Mouse (Mus musculus) testis, adult 2 months (tissue): Measurements from ENCODE around the gene Noc3l. TPM values are rescaled to one million over a fixed set of nuclear protein-coding genes. Genes with fewer than 3 reads are reported as not detected.

Experiments
- H3K27ac ChIP-seq: fragments of 200-500 bp; 2 replicates; pipeline ENCODE4 v1.5.1; 2012; ENCODE audit warnings: low read depth, low read length; ENCODE audit not compliant: control insufficient read depth, insufficient read depth
- H3K27me3 ChIP-seq: fragments of 200-500 bp; 2 replicates; pipeline ENCODE4 v1.6.1; 2012; ENCODE audit warnings: mild to moderate bottlenecking, low read length, moderate library complexity; ENCODE audit not compliant: control insufficient read depth, insufficient read depth
- H3K36me3 ChIP-seq: fragments of 200-500 bp; 2 replicates; pipeline ENCODE4 v1.6.1; 2012; ENCODE audit warnings: mild to moderate bottlenecking, low read length; ENCODE audit not compliant: control insufficient read depth, insufficient read depth
- H3K4me1 ChIP-seq: fragments of 200-500 bp; 2 replicates; pipeline ENCODE4 v1.6.1; 2012; ENCODE audit warnings: low read length; ENCODE audit not compliant: control insufficient read depth, insufficient read depth
- H3K4me3 ChIP-seq: fragments of 200-500 bp; 2 replicates; pipeline ENCODE4 v1.5.1; 2012; ENCODE audit warnings: low read depth, mild to moderate bottlenecking, low read length, moderate library complexity, mixed read lengths; ENCODE audit not compliant: control insufficient read depth
- CTCF ChIP-seq: fragments of 200-500 bp; IDR thresholded peaks from 2 replicates; pipeline ENCODE4 v1.5.1; 2012; ENCODE audit warnings: low read depth, mild to moderate bottlenecking, inconsistent platforms, low read length, moderate library complexity; ENCODE audit not compliant: control insufficient read depth, insufficient read depth, insufficient replicate concordance
- POLR2A ChIP-seq: fragments of 200-500 bp; IDR thresholded peaks from 2 replicates; pipeline ENCODE4 v1.6.1; 2012; ENCODE audit warnings: low read depth, mild to moderate bottlenecking, inconsistent platforms, low read length, moderate library complexity; ENCODE audit not compliant: control insufficient read depth
- polyA plus RNA-seq: library from polyadenylated mRNA; depleted of rRNA; stranded (reverse); fragments of >200 nt; gene quantifications from 2 replicates; pipeline ENCODE4 v1.2.3, GENCODE M21; 2012

The Noc3l gene
- polyA plus RNA-seq, 1 experiment, result 3.4 TPM

DNA sequence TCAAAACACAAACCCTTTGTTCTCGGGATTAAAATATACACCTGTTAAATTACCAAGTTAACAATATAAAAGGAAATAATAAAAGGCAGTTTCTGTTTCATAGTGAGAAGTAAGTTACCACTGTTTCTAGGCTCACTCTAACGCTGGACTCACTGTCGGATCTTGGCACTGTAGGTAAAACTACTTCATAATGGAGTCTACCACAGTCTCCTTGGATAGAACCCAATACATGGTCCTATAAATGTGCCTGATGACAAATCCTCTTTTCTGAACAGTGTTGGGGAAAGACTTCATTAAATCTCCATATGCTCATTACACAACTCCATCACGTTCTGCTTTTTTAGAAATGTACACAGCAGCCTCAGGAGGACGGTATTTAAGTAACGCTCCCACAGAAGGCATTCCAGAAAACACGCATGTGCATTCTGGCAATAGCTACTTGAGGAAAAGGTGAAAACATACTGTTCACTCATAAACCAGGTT, 25.4 kb downstream of the Noc3l start:
- no peaks in the 10 kb centered on the region for H3K4me1 ChIP-seq
- H3K4me3 ChIP-seq, result no peak overlapping the region
- H3K27me3 ChIP-seq, result no peaks in the 10 kb centered on the region
- no peak overlapping the region for H3K27ac ChIP-seq
- H3K36me3 ChIP-seq, result peaks cover 3% of the 10 kb centered on the region
- TF ChIP-seq POLR2A (no peak), CTCF (no peak)

DNA sequence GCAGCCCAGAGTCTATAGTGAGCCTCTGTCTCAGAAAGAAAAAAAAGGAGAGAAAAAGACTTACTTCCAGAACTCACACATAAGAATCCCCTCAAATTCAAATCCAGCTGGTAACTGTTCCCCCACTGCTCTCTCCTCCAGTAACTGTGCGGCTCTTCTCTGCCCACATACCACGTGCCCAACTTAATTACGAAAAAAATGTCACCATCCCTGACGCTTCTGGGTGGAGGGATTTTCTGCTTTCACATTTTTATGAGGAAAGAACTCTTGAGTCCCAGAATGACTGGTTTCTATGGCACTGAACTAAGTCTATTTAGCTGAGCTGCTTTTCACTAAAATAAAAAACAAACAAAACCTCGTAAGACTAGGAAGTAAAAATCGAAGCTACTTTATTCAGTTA, 31.3 kb downstream of the Noc3l start:
- Histone ChIP-seq H3K4me1 (no peaks in the 10 kb centered on the region), H3K27me3 (no peaks in the 10 kb centered on the region), H3K27ac (no peak overlapping the region), H3K36me3 (peaks cover 2% of the 10 kb centered on the region; the same call in 1 of the 2 replicates), H3K4me3 (no peak overlapping the region)
- no peak for TF ChIP-seq POLR2A
- no peak for TF ChIP-seq CTCF

DNA sequence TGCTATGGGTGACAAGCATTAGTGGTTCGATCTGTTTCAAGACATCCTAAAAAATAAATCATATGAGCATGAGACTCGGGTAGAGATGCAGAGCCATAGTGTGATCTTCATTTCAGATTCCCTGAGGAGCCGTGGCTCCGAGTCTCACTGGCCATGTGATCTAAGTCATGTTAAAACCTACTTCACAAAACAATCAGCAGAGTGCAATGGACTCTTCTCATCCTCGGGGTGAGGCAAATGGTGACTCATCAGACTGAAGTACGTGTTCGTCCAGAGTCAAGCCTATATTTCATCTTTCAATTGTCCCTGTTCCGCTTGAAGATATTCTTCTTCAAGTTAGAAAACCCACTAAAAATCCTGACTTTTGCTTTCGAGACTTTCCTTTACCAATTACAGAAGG, 35.5 kb downstream of the Noc3l start:
- Histone ChIP-seq H3K36me3 (no peaks in the 10 kb centered on the region), H3K4me3 (no peak overlapping the region), H3K4me1 (no peaks in the 10 kb centered on the region), H3K27ac (no peak overlapping the region), H3K27me3 (no peaks in the 10 kb centered on the region)
- no peak for TF ChIP-seq CTCF
- TF ChIP-seq POLR2A, result no peak

DNA sequence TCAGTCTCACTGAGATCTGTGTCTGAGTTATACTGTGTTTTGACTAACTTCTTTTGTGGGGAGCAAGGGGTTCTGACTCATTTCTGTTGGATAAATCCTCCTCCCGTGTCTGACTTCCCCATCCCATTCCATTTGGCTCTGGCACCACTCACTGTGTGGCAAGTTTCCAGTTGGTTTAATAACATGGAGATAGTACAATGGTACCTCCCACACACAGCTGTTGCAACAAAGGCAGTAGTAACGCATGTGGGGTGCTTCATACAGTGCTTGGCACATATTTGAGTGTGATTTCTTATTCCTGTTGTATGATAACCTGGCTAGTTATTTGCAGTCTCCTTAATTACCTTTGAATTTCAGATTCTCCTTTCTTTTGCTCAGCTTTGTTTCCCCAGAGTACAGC, 40.2 kb downstream of the Noc3l start:
- no peak for TF ChIP-seq CTCF
- TF ChIP-seq POLR2A, result no peak
- no peak overlapping the region for H3K4me3 ChIP-seq
- H3K27ac ChIP-seq, result no peak overlapping the region
- H3K27me3 ChIP-seq, result no peaks in the 10 kb centered on the region
- H3K36me3 ChIP-seq, result no peaks in the 10 kb centered on the region
- H3K4me1 ChIP-seq, result no peaks in the 10 kb centered on the region

DNA sequence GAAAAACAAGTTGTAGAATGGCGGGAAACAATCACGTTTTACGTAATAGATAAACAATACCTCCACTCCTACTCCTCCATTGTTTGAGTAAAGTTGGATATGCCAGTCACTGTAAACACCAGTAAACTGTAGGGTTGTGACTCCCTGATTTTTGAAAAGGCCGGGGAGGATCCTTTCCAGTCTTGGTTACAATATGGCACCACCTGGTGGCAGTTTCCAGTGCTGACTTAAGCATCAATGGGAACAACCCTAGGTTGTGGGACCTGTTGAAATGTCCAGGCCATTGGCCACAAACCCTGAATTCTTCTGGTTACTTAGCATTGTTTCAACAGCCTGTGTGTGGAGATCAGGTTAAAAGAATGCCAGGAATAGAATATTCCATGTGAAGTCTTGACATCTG, 43.5 kb downstream of the Noc3l start:
- no peak overlapping the region for H3K27ac ChIP-seq
- H3K4me1 ChIP-seq, result no peaks in the 10 kb centered on the region
- no peak overlapping the region for H3K4me3 ChIP-seq
- TF ChIP-seq CTCF, result no peak
- TF ChIP-seq POLR2A, result no peak
- H3K36me3 ChIP-seq, result no peaks in the 10 kb centered on the region
- no peaks in the 10 kb centered on the region for H3K27me3 ChIP-seq

DNA sequence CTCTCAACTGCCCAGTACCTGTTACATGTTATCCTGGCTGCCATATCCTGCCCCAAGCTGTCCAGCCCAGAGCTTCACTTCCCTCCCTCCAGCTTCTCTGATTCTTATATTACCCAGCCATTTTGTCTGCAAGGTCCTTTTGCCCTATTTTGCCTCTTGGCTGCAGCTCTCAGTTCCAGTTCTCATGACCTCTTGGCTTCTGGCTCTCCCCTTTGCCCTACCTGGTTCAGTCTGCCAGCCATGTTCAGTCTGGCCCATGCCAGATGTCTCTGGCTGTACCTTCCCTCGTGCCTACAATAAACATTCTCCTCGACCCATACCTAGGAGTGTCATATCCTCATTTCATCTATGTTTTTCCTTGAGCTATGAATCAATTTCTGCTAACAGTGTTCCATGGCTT, 52.7 kb downstream of the Noc3l start:
- peak overlapping the region; percentile 55 for H3K4me3 ChIP-seq
- H3K27ac ChIP-seq, result no peak overlapping the region
- H3K27me3 ChIP-seq, result no peaks in the 10 kb centered on the region
- H3K36me3 ChIP-seq, result no peaks in the 10 kb centered on the region
- no peaks in the 10 kb centered on the region for H3K4me1 ChIP-seq
- no peak for TF ChIP-seq POLR2A
- no peak for TF ChIP-seq CTCF

DNA sequence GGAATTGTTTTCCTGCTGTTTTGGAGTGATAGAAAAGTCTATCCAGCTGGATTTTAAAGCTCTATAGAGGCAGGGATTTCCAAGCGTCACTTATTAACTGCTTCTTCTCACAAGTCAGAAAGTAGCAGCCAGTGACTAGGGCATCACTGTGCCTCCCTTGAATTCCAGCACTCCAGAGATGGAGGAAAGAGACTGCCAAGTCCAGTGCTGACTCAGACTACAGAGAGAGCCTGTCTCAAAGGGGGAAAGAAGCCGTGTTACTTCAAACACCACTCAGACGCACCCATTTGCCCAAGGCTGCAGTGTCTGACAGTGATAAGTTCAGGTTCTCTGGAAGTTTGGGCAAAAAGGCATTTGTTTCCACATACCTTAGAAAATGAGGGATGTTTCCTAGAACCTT, 58.6 kb downstream of the Noc3l start:
- H3K4me1 ChIP-seq, result no peaks in the 10 kb centered on the region; the same call in 1 of the 2 replicates
- TF ChIP-seq POLR2A, result no peak
- TF ChIP-seq CTCF, result no peak
- H3K27ac ChIP-seq, result no peak overlapping the region
- H3K36me3 ChIP-seq, result no peaks in the 10 kb centered on the region
- H3K27me3 ChIP-seq, result no peaks in the 10 kb centered on the region
- peak overlapping the region; percentile 87 for H3K4me3 ChIP-seq
